10 mouse cellular contexts compared by ENCODE assay signal in genomic region chr12:12590753-12591291, GRCm38 (mm10).
DNase-seq lines count a peak whose midpoint lies in the region; ATAC-seq lines count a peak whose summit lies in the region.
"Had no signal": no experiment of that assay in that cellular context is flagged by ENCODE, and none has a peak within 500 bp of the region (broad histone marks: within the 10 kb centered on the region; RNA-seq: fewer than 3 reads in every experiment).

No protein-coding gene starts in this region.

- H3K4me3 ChIP-seq in hindbrain, embryonic 16.5 days (ENCODE audit: low read length), result no peak overlapping the region
- H3K4me3 ChIP-seq in midbrain, embryonic 15.5 days, result no peak overlapping the region
- H3K4me3 ChIP-seq: embryonic facial prominence, embryonic 13.5 days had no signal

- peak overlapping the region; percentile 24; the same call in 1 of the 2 replicates for H3K27ac ChIP-seq in hindbrain, embryonic 16.5 days (ENCODE audit: low read depth, low read length)
- peak overlapping the region; percentile 83 for H3K27ac ChIP-seq in midbrain, embryonic 15.5 days
- H3K27ac ChIP-seq: embryonic facial prominence, embryonic 13.5 days had no signal

- no peaks in the 10 kb centered on the region for H3K9me3 ChIP-seq in hindbrain, embryonic 16.5 days (ENCODE audit: control insufficient read depth, low read length)
- no peaks in the 10 kb centered on the region for H3K9me3 ChIP-seq in midbrain, embryonic 15.5 days
- H3K9me3 ChIP-seq: embryonic facial prominence, embryonic 13.5 days had no signal

- peak; percentile 38 for DNase-seq in MN1 (ENCODE audit: low spot score)
- peak; percentile 34 for DNase-seq in embryo, embryonic 11 days
- DNase-seq in lung, postnatal 25 days (ENCODE audit: low spot score), result no peak
- DNase-seq in thymus, postnatal 25 days, result no peak
- DNase-seq: kidney, postnatal 4 days; thymus, adult 2 months had no signal

- H3K4me2 ChIP-seq in hindbrain, embryonic 16.5 days (ENCODE audit: low read length), result no peak overlapping the region
- no peak overlapping the region for H3K4me2 ChIP-seq in midbrain, embryonic 15.5 days
- H3K4me2 ChIP-seq: embryonic facial prominence, embryonic 13.5 days had no signal

- H3K9ac ChIP-seq in hindbrain, embryonic 16.5 days (ENCODE audit: low read depth, low read length), result no peak overlapping the region
- H3K9ac ChIP-seq in midbrain, embryonic 15.5 days, result no peak overlapping the region
- H3K9ac ChIP-seq: embryonic facial prominence, embryonic 13.5 days had no signal

- H3K36me3 ChIP-seq in hindbrain, embryonic 16.5 days (ENCODE audit: control insufficient read depth, insufficient read depth, low read length), result no peaks in the 10 kb centered on the region
- no peaks in the 10 kb centered on the region for H3K36me3 ChIP-seq in midbrain, embryonic 15.5 days (replicated peaks)
- H3K36me3 ChIP-seq: embryonic facial prominence, embryonic 13.5 days had no signal

- H3K27me3 ChIP-seq in hindbrain, embryonic 16.5 days (replicated peaks; ENCODE audit: control insufficient read depth, insufficient read depth, low read length), result no peaks in the 10 kb centered on the region
- no peaks in the 10 kb centered on the region for H3K27me3 ChIP-seq in midbrain, embryonic 15.5 days (replicated peaks)
- H3K27me3 ChIP-seq: embryonic facial prominence, embryonic 13.5 days had no signal

- ATAC-seq in hindbrain, embryonic 16.5 days, result peak; percentile 96
- ATAC-seq in midbrain, embryonic 15.5 days (replicated peaks), result peak; percentile 95
- no peak for ATAC-seq in erythroid progenitor cell, adult 5-6 weeks (replicated peaks; ENCODE audit: low FRiP score, poor library complexity, severe bottlenecking)

- no peaks in the 10 kb centered on the region for H3K4me1 ChIP-seq in hindbrain, embryonic 16.5 days (ENCODE audit: control insufficient read depth, insufficient read depth, low read depth, low read length)
- H3K4me1 ChIP-seq in midbrain, embryonic 15.5 days, result peaks cover 15% of the 10 kb centered on the region

- WGBS in hindbrain, embryonic 16.5 days, result 45% methylated on average over 8 of the region's 8 CpGs
- 38% methylated on average over 8 of the region's 8 CpGs for WGBS in midbrain, embryonic 15.5 days

Comparison
In these comparisons a context has a peak if more than half of its experiments do, and no peak if none do; other contexts are left out.
1. DNase-seq: peak in MN1 (single experiment) and embryo, embryonic 11 days (single experiment); none in lung, postnatal 25 days (single experiment) and thymus, postnatal 25 days (single experiment).